Mouse (Mus musculus) retina, adult 2 months (tissue): ENCODE measurements around the gene Kif26b.

Source experiments
- DNase-seq: peaks from one replicate; pipeline ENCODE4 v3.0.0-alpha.2; 2012; ENCODE audit warnings: low read depth, low spot score

Kif26b gene

DNA sequence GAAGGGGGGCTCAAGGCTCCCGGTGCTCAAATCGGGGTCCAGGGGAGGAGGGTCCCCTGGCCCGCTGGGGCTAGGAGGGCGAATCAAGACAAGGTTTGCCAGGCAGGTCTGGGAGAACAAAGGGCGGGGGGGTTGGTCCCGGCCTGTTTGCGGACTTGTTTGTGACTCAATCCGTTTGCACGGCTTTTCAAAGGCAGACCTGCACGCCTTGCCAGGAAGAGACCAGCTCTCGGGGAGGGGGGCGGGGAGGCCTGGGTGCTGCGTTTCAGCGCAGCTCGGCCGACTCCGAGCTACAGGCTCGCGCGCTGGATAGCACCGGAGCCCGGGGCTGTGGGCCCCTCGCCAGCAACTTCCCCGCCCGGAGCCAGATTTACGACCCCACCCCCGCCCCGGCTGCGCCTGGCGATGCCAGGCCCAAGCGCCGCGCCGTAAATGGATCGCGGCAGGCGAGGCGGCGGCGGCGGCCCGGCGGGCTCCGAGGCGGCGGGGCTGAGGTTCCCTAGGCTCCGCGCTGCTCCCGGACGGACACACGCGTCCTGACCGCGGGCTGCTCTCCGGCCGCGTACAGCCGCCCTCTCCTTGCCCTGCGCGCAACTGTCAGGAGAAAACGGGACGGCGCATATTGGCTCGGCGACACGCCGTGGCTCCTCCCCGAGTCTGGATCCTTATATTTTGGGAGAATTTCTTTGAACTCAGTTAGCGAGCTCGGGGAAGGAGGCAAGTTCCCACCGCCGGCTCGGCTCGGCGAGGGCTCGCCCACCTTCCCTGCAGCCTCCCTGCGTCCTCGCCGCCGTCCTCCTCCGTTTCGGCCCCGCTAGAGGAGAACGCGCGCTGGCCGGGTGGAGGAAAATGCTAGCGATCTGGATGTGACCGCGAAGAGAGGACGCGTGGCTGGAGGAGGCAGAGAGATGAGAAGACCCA, at the start of gene Kif26b:
Gene Kif26b, plus strand, starts transcription at position 695 of the 921 bp plus-strand sequence.
- no peak for DNase-seq

DNA sequence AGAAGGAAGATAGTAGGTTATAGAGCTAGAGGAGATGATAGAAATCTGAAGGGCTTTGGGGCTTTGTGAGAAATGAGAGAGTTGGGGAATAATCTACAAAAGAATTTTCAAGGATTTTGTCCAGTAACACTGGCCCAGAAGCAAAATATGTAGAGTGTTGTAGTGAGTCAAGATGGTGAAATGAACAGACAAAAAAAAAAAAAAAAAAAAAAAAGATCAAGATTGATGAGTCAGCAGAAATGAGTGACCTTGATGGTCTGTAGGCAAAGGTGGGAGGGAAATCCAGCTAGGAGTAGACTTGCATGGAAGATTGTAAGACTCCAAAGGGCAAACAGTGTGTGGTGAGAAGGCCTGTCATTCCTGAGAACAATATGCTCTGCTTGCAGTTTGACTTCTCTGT, 45.1 kb upstream of the Kif26b start:
- no peak for DNase-seq

DNA sequence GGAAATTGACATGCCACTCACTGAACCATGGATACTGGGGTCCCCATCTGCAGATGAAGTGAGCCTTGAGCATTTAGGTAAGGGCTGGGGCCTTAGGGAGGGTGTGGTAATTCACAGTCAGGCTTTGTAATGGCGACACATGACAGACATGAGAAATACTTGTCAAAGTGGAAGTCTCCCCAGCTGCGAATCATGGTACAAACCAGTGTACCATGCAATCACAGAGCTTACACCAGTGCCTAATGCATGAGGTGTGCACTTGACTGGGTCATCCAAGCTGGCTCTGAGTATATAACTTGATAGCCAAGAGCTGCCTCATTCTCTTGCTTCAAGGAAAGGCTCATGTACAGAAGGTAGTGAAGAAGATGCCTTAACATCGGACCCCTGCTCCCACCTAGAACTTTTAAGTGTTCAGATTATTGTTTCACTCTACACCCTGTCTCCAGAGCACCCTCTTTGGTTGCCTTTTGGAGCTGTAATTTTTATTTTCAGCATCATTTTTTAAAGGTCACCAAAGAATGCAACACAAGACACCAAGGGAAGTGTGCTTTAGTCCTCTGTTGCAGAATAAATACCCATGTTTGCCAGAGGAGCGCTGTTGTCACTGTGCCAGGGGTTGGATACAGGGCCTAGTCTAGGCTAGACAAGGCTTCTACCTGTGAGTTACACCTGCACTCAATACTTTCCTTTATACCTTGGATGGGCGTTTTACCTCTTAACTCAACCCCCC, 43.6 kb upstream of the Kif26b start:
- no peak for DNase-seq

DNA sequence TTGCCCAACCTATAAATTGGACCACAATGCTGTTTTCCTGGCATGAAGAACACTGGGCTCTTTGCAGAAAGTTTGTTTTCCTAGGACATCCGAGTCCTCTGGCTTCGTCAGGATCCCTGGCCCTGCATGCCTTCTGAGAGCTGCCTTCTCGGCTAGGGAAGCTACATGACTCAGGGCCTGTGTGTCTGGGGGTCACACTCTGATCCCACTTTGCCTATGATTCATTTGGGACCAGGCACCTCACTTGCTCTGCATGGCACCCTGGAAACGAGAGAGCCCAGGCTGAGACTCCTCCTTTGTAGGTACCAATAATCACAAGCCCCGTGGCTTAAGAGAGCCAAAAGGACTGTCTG, 43.1 kb upstream of the Kif26b start:
- no peak for DNase-seq

GRCm38 (mm10) chr1:178486828-178487227, 42.1 kb upstream of the Kif26b start:
- DNase-seq, result no peak

GRCm38 (mm10) chr1:178489127-178489526, 39.8 kb upstream of the Kif26b start:
- DNase-seq, result no peak

GRCm38 (mm10) chr1:178491733-178492132, 37.2 kb upstream of the Kif26b start:
- DNase-seq, result no peak

GRCm38 (mm10) chr1:178492493-178492892, 36.4 kb upstream of the Kif26b start:
- no peak for DNase-seq

GRCm38 (mm10) chr1:178496186-178496585, 32.7 kb upstream of the Kif26b start:
- no peak for DNase-seq

GRCm38 (mm10) chr1:178496841-178497240, 32.1 kb upstream of the Kif26b start:
- no peak for DNase-seq

DNA sequence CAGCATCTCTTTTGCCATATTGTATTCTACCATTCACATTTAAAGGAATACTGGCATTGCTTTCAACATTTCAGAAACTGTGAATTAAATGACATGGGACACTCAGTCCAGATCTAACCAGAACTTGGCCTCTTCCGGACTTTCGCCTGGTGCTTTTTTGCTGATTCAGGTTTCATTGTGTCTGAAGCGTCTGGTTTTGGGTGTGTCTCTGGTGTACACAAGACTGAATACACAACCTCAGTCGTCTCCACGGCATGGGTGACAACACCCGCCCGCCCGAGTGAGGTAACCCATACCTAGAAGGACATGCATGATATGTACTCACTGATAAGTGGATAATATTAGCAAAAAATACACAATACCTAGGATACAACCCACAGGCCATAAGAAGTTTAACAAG, 22.0 kb upstream of the Kif26b start:
- DNase-seq, result no peak

DNA sequence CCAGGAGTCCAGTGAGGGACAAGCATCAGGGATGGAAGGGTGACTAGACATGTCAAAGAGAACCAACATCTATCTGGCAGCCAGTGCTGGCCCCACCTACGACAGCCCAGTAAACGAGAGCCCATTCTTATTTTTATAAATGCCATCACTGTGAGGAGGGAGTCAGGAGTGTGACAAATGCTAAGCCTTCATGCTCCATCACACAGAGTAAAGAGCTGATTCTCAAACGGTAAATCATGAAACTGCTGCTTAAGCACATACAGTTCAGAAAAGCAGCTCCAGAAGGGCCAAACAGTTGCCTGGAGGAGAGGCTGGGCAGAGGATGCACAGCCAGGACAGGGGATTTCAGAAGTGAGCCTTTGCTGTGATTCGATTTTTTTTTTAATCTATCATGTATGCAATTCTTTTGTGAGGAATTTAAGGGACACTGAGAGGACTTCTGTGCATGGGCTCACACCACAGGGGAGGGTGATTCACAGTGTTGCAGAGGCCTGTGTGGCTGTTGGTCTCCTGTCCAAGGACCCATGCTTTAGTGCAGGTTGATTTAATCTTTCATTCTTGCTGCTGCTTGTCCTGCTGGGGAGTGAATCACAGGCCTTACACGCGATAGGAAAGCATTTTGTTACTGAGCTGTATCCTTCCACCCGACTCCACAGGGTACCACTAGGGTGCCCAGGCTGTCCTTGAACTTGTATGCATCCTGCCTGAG, 16.4 kb upstream of the Kif26b start:
- DNase-seq, result no peak

DNA sequence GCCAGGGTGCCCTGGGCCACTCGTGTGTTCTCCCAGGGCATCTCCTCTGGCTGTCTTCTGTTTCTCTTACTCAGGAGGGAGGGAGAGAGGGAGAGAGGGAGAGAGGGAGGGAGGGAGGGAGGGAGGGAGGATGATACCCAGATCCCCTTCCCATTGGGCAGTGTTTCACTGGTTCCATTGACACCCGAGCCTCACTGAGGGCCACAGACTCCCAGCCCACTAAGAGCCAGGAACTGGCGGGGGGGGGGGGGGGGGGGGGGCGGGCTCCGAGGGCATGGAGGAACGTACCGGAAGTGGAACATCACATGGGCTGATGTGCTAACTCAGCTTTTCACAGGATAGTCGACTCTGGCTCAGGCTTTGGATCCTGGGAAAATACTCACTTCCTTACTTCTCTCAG, 15.0 kb upstream of the Kif26b start:
- DNase-seq, result no peak

DNA sequence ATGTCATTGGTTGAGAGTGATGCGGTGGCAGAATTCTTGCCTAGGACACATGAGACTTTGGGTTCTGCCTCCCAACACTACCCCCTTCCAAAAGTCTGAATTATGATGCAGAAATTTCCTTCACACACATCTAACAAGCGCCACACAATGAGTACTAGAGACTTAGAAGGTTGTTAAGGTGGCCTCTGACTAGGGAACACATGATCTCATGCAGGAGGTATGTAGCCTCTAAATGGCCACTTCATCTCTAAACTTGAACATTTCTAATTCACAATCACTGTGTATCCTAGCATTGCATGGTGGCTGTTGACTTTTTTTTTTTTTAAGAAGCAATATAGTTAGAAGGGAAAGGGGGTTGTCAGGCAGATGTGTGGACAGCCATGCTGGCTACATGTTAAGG, 13.1 kb upstream of the Kif26b start:
- no peak for DNase-seq

DNA sequence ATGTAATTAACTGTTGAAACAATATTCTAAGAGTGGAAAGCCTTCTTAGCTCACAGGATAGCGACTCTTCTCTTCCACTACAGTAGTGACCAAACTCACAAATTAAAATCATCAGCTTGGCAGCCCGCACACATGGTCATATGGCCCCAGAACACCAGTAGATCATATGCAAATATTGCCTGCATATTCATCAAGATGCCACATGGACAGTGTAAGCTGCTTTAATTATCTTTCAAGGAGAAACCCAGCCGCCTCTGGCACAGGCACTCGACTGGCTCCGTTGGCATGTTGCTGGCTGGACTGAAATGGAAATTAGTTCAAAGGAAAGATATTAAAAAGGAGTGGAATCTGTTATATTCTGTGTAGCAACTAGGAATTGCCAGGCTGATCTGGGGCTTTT, 6.5 kb upstream of the Kif26b start:
- DNase-seq, result no peak

DNA sequence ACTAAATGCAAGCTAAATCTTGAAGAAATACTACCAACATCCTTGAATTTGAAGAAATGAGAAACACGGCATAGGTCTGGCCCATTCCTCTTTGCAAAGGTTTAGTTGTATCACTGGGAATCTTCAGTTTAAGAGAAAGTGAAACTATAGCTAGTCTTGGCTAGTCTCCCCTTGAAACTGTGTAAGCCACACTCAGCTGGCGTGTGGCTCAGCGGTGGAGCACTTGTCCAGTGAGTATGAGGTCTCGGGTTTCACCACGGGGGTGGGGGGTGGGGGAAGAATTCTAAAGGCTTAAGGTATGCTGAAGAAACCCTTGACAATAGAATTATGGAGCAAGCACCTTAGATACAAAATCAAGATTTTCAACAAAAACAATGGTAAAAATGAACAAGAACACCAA, 5.8 kb upstream of the Kif26b start:
- no peak for DNase-seq

GRCm38 (mm10) chr1:178527185-178527546, 1.8 kb upstream of the Kif26b start:
- DNase-seq, result peak; percentile 53

DNA sequence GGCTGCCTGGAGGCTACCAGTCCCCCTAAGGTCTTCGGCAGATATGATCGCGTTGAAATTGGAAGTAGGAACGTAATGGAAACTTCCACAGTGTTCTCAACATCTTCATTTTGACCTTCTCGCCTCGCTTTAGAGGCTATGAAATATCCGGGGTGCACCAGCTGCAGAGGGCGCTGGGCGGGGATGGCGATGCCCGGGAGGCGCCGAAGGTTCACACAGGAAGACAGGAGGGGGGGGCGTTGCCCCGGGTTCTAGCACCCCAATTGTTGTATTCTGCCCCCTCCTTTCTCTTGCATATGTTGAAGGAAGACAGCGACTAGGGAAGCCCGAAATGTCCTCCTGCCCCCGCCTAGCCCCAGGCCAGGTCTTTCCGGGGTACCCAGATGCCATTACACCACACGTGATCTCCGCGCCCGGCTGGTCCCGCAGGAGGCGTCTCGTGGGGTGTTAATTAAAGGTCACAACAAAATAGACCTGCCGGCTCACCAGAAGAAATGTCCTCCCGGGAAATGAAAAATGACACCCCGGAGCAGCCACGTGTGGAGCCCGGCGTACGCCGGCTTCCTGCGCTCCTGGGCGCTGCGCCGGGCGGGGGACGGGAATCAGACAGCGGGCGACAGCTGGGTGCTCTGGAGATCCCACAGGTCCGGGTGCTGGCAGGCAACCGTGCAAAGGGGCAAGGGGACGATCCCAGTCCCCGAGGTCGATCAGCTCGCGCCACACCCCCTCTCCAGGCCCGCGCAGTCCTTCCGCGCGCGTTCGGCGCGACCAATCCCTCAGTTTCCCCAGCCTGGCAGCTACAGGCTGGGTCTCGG, 1.2 kb upstream of the Kif26b start:
- no peak for DNase-seq

DNA sequence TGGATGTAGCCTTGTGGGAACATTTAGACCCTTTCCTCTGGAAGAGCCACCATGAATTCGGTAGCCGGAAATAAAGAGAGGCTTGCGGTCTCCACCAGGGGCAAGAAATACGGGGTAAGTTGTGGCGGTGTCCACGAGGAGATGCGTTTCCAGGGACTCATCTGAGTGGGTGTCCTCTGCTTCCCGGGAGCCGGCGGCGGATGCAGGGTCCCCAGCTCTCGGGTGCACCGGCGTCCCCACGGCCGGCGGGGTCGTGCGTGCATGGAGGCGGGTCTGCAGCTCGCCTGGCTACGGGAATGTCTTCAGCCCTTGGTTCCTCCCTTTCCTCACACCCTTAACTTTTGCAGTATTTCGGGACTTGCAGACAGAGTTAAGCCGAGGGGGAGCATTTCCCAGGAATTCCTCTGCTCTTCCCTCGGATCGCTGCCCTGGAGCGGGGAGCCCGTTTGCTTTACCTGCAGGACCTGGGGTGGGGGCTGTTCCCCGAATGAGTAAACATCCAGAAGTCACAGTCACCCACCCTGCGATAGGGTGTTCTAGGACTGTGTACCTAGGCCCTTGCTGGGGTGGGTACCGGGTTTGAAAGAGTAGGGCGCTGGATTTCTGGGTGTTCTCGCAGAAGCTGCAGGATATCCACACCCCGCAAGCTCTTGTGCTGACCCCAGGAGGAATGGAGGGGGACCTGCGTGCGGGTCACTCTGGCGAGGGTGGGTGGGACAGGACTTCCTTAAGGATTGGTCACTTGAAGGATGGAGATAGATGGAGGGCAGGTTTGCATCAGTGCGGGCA, 781 bp downstream of the Kif26b start:
- DNase-seq, result no peak

DNA sequence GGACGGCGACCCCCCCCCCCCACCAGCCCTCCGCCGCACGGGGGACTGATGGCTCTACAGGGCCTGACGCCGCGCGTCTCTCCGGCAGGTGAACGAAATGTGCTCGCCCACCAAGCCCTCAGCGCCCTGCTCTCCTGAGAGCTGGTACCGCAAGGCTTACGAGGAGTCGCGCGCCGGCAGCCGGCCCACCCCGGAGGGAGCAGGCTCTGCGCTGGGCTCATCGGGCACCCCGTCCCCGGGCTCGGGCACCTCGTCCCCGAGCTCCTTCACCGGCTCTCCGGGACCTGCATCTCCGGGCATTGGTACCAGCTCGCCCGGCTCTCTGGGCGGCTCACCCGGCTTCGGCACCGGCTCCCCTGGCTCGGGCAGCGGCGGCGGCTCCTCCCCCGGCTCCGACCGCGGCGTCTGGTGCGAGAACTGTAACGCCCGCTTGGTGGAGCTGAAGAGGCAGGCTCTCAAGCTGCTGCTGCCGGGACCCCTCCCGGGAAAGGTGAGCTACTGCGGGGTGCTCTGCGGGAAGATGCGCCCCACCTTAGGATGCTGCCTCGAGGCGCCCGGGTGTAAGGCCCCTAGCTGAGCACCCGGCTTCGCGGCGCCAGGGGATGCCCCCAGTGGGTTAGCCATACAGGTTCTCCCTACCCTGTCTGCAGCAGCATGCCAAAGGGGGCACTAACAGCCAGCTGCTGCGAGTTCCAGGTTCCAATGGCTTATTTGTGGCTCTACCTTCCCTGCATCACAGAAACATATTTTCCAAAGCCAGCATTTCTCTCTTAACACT, 1.6 kb downstream of the Kif26b start:
- DNase-seq, result peak; percentile 20
